Mouse (Mus musculus): Measurements from ENCODE around the gene Sbno2.

GRCm38 (mm10) chr10:80063877-80064650 lies 41.3 kb downstream of the Sbno2 start:
- no peak for TF ChIP-seq EP300 (IDR thresholded peaks at IDR 0.05; ENCODE audit: insufficient read depth, low read depth, low read length)
- TF ChIP-seq CTCF (IDR thresholded peaks at IDR 0.05) = peak; percentile 28; the same call in 1 of the 2 replicates
- no peak for TF ChIP-seq POLR2A (IDR thresholded peaks at IDR 0.05; ENCODE audit: insufficient read depth, low read depth, low read length)
